Mouse (Mus musculus) heart, postnatal 0 days (tissue): ENCODE results near the gene Amt.

Experiments used
- CTCF ChIP-seq: IDR thresholded peaks from 2 replicates; pipeline ENCODE4 v1.5.1; 2016; ENCODE audit warnings: antibody characterized with exemption, control low read depth, low read depth
- EP300 ChIP-seq: IDR thresholded peaks from 2 replicates; pipeline ENCODE4 v1.6.1; 2016; ENCODE audit warnings: antibody characterized with exemption, low read depth

- TF ChIP-seq CTCF (no peak), EP300 (no peak)
These were observed 44.5 kb downstream of the Amt start for GRCm38 (mm10) chr9:108341139-108341475.
